ENCODE assay signal across 27 mouse cellular contexts in genomic region chr10:24464377-24464776, GRCm38 (mm10).
"Had no signal": no experiment of that assay in that cellular context is flagged by ENCODE, and none has a peak within 500 bp of the region (broad histone marks: within the 10 kb centered on the region; RNA-seq: fewer than 3 reads in every experiment).

No protein-coding gene starts in this region.

- DNase-seq: gastrocnemius, postnatal 10 days; gastrocnemius, postnatal 36 days; heart, postnatal 10 days; heart, postnatal 4 days; kidney, adult 18-20 months; kidney, adult 9 months; kidney, postnatal 14 days; kidney, postnatal 36 days; layer of hippocampus, adult 9-11 months; liver; liver, embryonic 13.5 days; liver, postnatal 0 days had no signal

- H3K27me3 ChIP-seq: heart, embryonic 12.5 days; hindbrain, embryonic 12.5 days; intestine, embryonic 15.5 days; kidney, embryonic 15.5 days; limb, embryonic 12.5 days; liver, embryonic 13.5 days; liver, embryonic 15.5 days had no signal

- H3K4me3 ChIP-seq: heart, embryonic 10.5 days; heart, embryonic 12.5 days; hindbrain, embryonic 10.5 days; hindbrain, embryonic 12.5 days; intestine, embryonic 15.5 days; kidney, embryonic 15.5 days; left cerebral cortex, adult 2 months; limb, embryonic 10.5 days; limb, embryonic 12.5 days; liver, embryonic 13.5 days; liver, embryonic 15.5 days had no signal

- H3K27ac ChIP-seq: heart, embryonic 10.5 days; hindbrain, embryonic 10.5 days; hindbrain, embryonic 12.5 days; hindbrain, embryonic 14.5 days; intestine, embryonic 15.5 days; kidney, embryonic 15.5 days; kidney, postnatal 0 days; left cerebral cortex, adult 2 months; limb, embryonic 10.5 days; limb, embryonic 12.5 days; liver, embryonic 13.5 days; liver, embryonic 15.5 days had no signal

- H3K4me2 ChIP-seq: heart, embryonic 12.5 days; hindbrain, embryonic 12.5 days; hindbrain, embryonic 14.5 days; intestine, embryonic 15.5 days; kidney, embryonic 15.5 days; limb, embryonic 12.5 days; liver, embryonic 13.5 days; liver, embryonic 15.5 days had no signal

- H3K9me3 ChIP-seq: heart, embryonic 10.5 days; heart, embryonic 12.5 days; hindbrain, embryonic 10.5 days; hindbrain, embryonic 12.5 days; intestine, embryonic 15.5 days; limb, embryonic 10.5 days; limb, embryonic 12.5 days; liver, embryonic 13.5 days; liver, embryonic 15.5 days had no signal

- H3K4me1 ChIP-seq: heart, embryonic 10.5 days; heart, embryonic 12.5 days; intestine, embryonic 15.5 days; kidney, embryonic 15.5 days; limb, embryonic 10.5 days; limb, embryonic 12.5 days; liver, embryonic 13.5 days; liver, embryonic 15.5 days had no signal

- ATAC-seq: hindbrain, embryonic 16.5 days; inflammation-experienced regulatory T-cells, adult 6 months; intestine, postnatal 0 days; liver, postnatal 0 days had no signal

- H3K36me3 ChIP-seq: heart, embryonic 10.5 days; heart, embryonic 12.5 days; hindbrain, embryonic 10.5 days; hindbrain, embryonic 12.5 days; intestine, embryonic 15.5 days; kidney, embryonic 15.5 days; limb, embryonic 10.5 days; limb, embryonic 12.5 days; liver, embryonic 13.5 days; liver, embryonic 15.5 days had no signal

- H3K9ac ChIP-seq: heart, embryonic 12.5 days; hindbrain, embryonic 12.5 days; hindbrain, embryonic 14.5 days; intestine, embryonic 15.5 days; kidney, embryonic 15.5 days; limb, embryonic 12.5 days; liver, embryonic 13.5 days; liver, embryonic 15.5 days; liver, postnatal 0 days had no signal
